Mouse (Mus musculus) limb, embryonic 14.5 days (tissue): ENCODE measurements at regions not wholly inside any gene's neighbourhood (a gene's known extent, or its start where the extent isn't known, plus 50 kb on each side); places are given as distances from the start of the nearest gene placed in this dataset.

Source experiments
- ATAC-seq: fragments of 200-750 bp; cut with Nextera tagmentation; 2 replicates; pipeline ENCODE4 v1.8.0; 2017; ENCODE audit warnings: low read depth, moderate number of reproducible peaks, moderate TSS enrichment; ENCODE audit not compliant: low FRiP score
- DNase-seq: peaks from one replicate; pipeline ENCODE4 v3.0.0-alpha.2; 2015; ENCODE audit warnings: low spot score
- H3K27ac ChIP-seq: fragments of 300-500 bp; sonication (generic); replicated peaks from 2 replicates; pipeline ENCODE4 v1.5.1; 2014; ENCODE audit warnings: low read depth, mild to moderate bottlenecking, low read length, moderate library complexity, mixed read lengths
- H3K27me3 ChIP-seq: fragments of 300-500 bp; sonication (generic); 2 replicates; pipeline ENCODE4 v1.6.1; 2014; ENCODE audit warnings: low read length, mixed read lengths; ENCODE audit not compliant: control insufficient read depth, insufficient read depth
- H3K36me3 ChIP-seq: fragments of 300-500 bp; sonication (generic); 2 replicates; pipeline ENCODE4 v1.6.1; 2014; ENCODE audit warnings: mild to moderate bottlenecking, low read length, moderate library complexity, mixed read lengths; ENCODE audit not compliant: control insufficient read depth, insufficient read depth
- H3K4me1 ChIP-seq: fragments of 300-500 bp; sonication (generic); 2 replicates; pipeline ENCODE4 v1.6.1; 2014; ENCODE audit warnings: antibody characterized with exemption, low read length, mixed read lengths; ENCODE audit not compliant: control insufficient read depth, insufficient read depth
- H3K4me2 ChIP-seq: fragments of 300-500 bp; sonication (generic); replicated peaks from 2 replicates; pipeline ENCODE4 v1.6.1; 2014; ENCODE audit warnings: low read depth, mild to moderate bottlenecking, low read length, moderate library complexity; ENCODE audit not compliant: severe bottlenecking
- H3K4me3 ChIP-seq: fragments of 300-500 bp; sonication (generic); replicated peaks from 2 replicates; pipeline ENCODE4 v1.5.1; 2014; ENCODE audit warnings: low read length
- H3K9ac ChIP-seq: fragments of 300-500 bp; sonication (generic); 2 replicates; pipeline ENCODE4 v1.6.1; 2014; ENCODE audit warnings: mild to moderate bottlenecking, low read depth, low read length, moderate library complexity; ENCODE audit not compliant: severe bottlenecking
- H3K9me3 ChIP-seq: fragments of 300-500 bp; sonication (generic); 2 replicates; pipeline ENCODE4 v1.6.1; 2016; ENCODE audit warnings: low read length; ENCODE audit not compliant: control insufficient read depth
- POLR2A ChIP-seq: fragments of 200-500 bp; IDR thresholded peaks from 2 replicates; pipeline ENCODE4 v1.8.0; 2012; ENCODE audit warnings: inconsistent platforms, mild to moderate bottlenecking, moderate library complexity, borderline replicate concordance; ENCODE audit not compliant: insufficient read depth, insufficient read length; ENCODE audit errors: extremely low read depth
- WGBS: fragments of 180-500 bp; shearing (Covaris S2); extraction: QIAGEN DNeasy Blood & Tissue Kit; methylation state at CpG from one replicate; pipeline ENCODE4 v1.1.7; 2014; 5-methylcytosine and 5-hydroxymethylcytosine counted together

GRCm38 (mm10) chr14:80083724-80084123 is 99.8 kb downstream of the Olfm4 start:
- Histone ChIP-seq H3K4me1 (no peaks in the 10 kb centered on the region), H3K4me3 (no peak overlapping the region), H3K27ac (no peak overlapping the region), H3K9ac (no peak overlapping the region), H3K4me2 (no peak overlapping the region), H3K9me3 (no peaks in the 10 kb centered on the region), H3K36me3 (no peaks in the 10 kb centered on the region), H3K27me3 (no peaks in the 10 kb centered on the region)
- 73% methylated on average over 3 of the region's 3 CpGs for WGBS
- DNase-seq (no peak), ATAC-seq (no peak)
- no peak for TF ChIP-seq POLR2A

DNA sequence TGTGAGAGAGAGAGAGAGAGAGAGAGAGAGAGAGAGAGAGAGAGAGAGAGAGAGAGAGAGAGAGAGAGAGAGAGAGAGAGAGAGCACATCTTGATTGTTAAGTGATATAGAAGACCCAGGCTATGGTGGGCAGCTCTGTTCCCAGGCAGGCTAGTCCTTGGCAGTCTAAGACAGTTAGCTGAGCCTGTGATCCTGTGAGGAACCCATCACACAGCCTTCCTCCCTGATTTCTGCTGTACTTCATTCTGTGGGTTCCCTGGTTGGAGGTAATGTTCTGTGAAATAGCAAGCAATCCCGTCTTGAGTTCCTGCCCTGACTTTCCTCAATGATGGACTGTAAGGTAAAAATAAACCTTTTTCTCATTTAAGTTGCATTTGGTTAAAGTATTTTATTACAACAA is 113.4 kb downstream of the Olfm4 start:
- Histone ChIP-seq H3K4me2 (no peak overlapping the region), H3K36me3 (no peaks in the 10 kb centered on the region), H3K9me3 (no peaks in the 10 kb centered on the region), H3K4me3 (no peak overlapping the region), H3K4me1 (no peaks in the 10 kb centered on the region), H3K27ac (no peak overlapping the region), H3K9ac (no peak overlapping the region), H3K27me3 (no peaks in the 10 kb centered on the region)
- DNase-seq: no peak
- no peak for TF ChIP-seq POLR2A
- whole genome bisulfite sequencing: 52% methylated on average over 1 of the region's 1 CpGs
- no peak for ATAC-seq

DNA sequence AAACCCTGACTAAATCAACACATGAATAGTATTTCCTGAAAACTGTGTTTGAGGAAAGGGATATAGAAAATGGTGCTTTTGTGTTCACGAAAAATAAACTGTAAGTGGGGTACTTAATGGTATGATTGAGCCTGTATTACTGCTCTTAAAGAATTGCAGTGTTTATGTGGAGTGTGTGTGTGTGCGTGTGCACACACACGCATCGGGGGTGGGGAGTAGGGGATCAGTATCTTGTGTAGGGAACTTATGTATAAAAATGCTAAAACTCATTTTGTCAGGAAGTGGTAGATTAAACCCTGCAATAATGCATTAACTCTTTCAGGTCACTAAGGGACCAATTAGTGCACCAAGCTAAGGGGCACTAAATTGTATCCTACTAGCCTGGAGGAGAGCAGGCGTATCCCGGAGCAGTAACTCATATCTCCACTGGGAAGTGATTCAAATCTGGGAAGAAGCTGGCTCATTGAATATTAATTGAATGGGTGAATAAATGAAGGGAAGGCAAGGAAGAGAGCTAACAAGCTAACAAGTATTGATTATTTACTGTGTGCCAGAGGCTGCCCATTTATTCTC is 129.3 kb downstream of the Olfm4 start:
- Histone ChIP-seq H3K9me3 (no peaks in the 10 kb centered on the region), H3K4me1 (no peaks in the 10 kb centered on the region), H3K4me3 (no peak overlapping the region), H3K9ac (no peak overlapping the region), H3K27me3 (no peaks in the 10 kb centered on the region), H3K4me2 (no peak overlapping the region), H3K27ac (no peak overlapping the region), H3K36me3 (no peaks in the 10 kb centered on the region)
- ATAC-seq: no peak
- 61% methylated on average over 6 of the region's 6 CpGs for WGBS
- DNase-seq: no peak
- no peak for TF ChIP-seq POLR2A

GRCm38 (mm10) chr14:80114326-80114725 is 130.4 kb downstream of the Olfm4 start:
- no peak overlapping the region for H3K9ac ChIP-seq
- no peak for DNase-seq
- no peak for ATAC-seq
- no peaks in the 10 kb centered on the region for H3K27me3 ChIP-seq
- no peak overlapping the region for H3K4me3 ChIP-seq
- no peak overlapping the region for H3K4me2 ChIP-seq
- H3K36me3 ChIP-seq: no peaks in the 10 kb centered on the region
- H3K9me3 ChIP-seq: no peaks in the 10 kb centered on the region
- no peaks in the 10 kb centered on the region for H3K4me1 ChIP-seq
- H3K27ac ChIP-seq: no peak overlapping the region
- TF ChIP-seq POLR2A: no peak

- H3K9me3 ChIP-seq: 0 out of 2 replicates have a peak, but pooled peaks cover 3% of the 10 kb centered on the region
- H3K36me3 ChIP-seq: no peaks in the 10 kb centered on the region
- 76% methylated on average over 4 of the region's 4 CpGs for WGBS
- H3K27ac ChIP-seq: no peak overlapping the region
- H3K4me3 ChIP-seq: no peak overlapping the region
- H3K4me1 ChIP-seq: no peaks in the 10 kb centered on the region
- no peak for ATAC-seq
- no peak for DNase-seq
- H3K9ac ChIP-seq: no peak overlapping the region
- H3K27me3 ChIP-seq: no peaks in the 10 kb centered on the region
- H3K4me2 ChIP-seq: no peak overlapping the region
- TF ChIP-seq POLR2A: no peak
Observed at GRCm38 (mm10) chr14:80125156-80125555, 141.3 kb downstream of the Olfm4 start.

DNA sequence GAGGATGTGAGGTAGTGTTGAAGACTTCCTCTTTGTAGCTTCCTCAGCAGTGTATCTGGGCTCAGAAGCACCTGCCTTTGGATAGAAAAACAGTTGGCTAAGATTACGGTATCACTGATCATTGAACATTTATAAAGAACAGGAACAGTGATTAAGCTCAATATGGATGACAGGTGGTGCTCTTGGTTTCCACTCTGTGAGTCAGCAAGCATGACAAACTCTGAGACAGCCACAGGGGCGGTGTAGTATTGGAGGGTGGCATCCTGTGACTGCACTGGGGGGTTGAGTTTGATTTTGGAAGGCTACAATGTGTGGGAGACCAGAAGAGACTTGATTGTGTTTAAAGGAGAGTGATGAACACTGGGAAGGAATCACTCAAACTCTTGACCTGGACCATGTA is 144.3 kb downstream of the Olfm4 start:
- no peak for TF ChIP-seq POLR2A
- 82% methylated on average over 2 of the region's 2 CpGs for WGBS
- Histone ChIP-seq H3K4me1 (no peaks in the 10 kb centered on the region), H3K27ac (no peak overlapping the region), H3K9ac (no peak overlapping the region), H3K4me2 (no peak overlapping the region), H3K27me3 (no peaks in the 10 kb centered on the region), H3K9me3 (no peaks in the 10 kb centered on the region), H3K4me3 (no peak overlapping the region), H3K36me3 (no peaks in the 10 kb centered on the region)
- DNase-seq: no peak
- no peak for ATAC-seq
